ENCODE assay signal across 8 mouse cellular contexts in genomic region chr15:7811253-7811625, GRCm38 (mm10). TPM values are rescaled to one million over a fixed set of nuclear protein-coding genes. Genes with fewer than 3 reads are reported as not detected.
DNase-seq lines count a peak whose midpoint lies in the region; ATAC-seq and TF ChIP-seq lines count a peak whose summit lies in the region.

No protein-coding gene starts in this region.

- H3K4me2 ChIP-seq in embryonic facial prominence, embryonic 15.5 days (replicated peaks), result peak overlapping the region; percentile 95
- H3K4me2 ChIP-seq in stomach, embryonic 14.5 days (replicated peaks; ENCODE audit: low read depth, low read length), result peak overlapping the region; percentile 78

- H3K27ac ChIP-seq in left cerebral cortex, adult 2 months, result no peak overlapping the region
- peak overlapping the region; percentile 18; the same call in 1 of the 2 replicates for H3K27ac ChIP-seq in embryonic facial prominence, embryonic 15.5 days (replicated peaks)
- H3K27ac ChIP-seq in limb, embryonic 10.5 days, result peak overlapping the region; percentile 83
- H3K27ac ChIP-seq in stomach, embryonic 14.5 days (ENCODE audit: low read length), result peak overlapping the region; percentile 89

- peaks cover 58% of the 10 kb centered on the region for H3K4me1 ChIP-seq in embryonic facial prominence, embryonic 15.5 days
- H3K4me1 ChIP-seq in limb, embryonic 10.5 days, result peaks cover 64% of the 10 kb centered on the region
- H3K4me1 ChIP-seq in stomach, embryonic 14.5 days (ENCODE audit: control insufficient read depth, insufficient read depth, low read length), result peaks cover 13% of the 10 kb centered on the region; the same call in 1 of the 2 replicates

- H3K9ac ChIP-seq in embryonic facial prominence, embryonic 15.5 days, result peak overlapping the region; percentile 44
- peak overlapping the region; percentile 72 for H3K9ac ChIP-seq in stomach, embryonic 14.5 days (replicated peaks; ENCODE audit: low read depth, low read length)

- intact Hi-C loops in left cerebral cortex, adult 2 months (cut with DNase I), result loop anchor here (10.0 kb wide), 1 partner anchor 184 kb away; no protein-coding TSS in a partner anchor
- intact Hi-C loops in left cerebral cortex, postnatal 4 days (cut with DNase I), result loop anchor here (10.0 kb wide), 1 partner anchor 254 kb away; no protein-coding TSS in a partner anchor

- H3K36me3 ChIP-seq in embryonic facial prominence, embryonic 15.5 days, result no peaks in the 10 kb centered on the region
- no peaks in the 10 kb centered on the region for H3K36me3 ChIP-seq in limb, embryonic 10.5 days
- H3K36me3 ChIP-seq in stomach, embryonic 14.5 days (ENCODE audit: control insufficient read depth, insufficient read depth, low read length), result no peaks in the 10 kb centered on the region

- H3K27me3 ChIP-seq in embryonic facial prominence, embryonic 15.5 days, result peaks cover 84% of the 10 kb centered on the region
- peaks cover 100% of the 10 kb centered on the region for H3K27me3 ChIP-seq in limb, embryonic 10.5 days (ENCODE audit: low read depth, poor library complexity, severe bottlenecking)
- H3K27me3 ChIP-seq in stomach, embryonic 14.5 days (ENCODE audit: control insufficient read depth, insufficient read depth, low read length), result peaks cover 9% of the 10 kb centered on the region; the same call in 1 of the 2 replicates

- peak overlapping the region; percentile 44; the same call in 1 of the 2 replicates for H3K4me3 ChIP-seq in left cerebral cortex, adult 2 months
- H3K4me3 ChIP-seq in embryonic facial prominence, embryonic 15.5 days (replicated peaks), result peak overlapping the region; percentile 59
- H3K4me3 ChIP-seq in limb, embryonic 10.5 days, result peak overlapping the region; percentile 65
- H3K4me3 ChIP-seq in stomach, embryonic 14.5 days (ENCODE audit: low read depth, low read length), result peak overlapping the region; percentile 69

- H3K9me3 ChIP-seq in embryonic facial prominence, embryonic 15.5 days (replicated peaks), result no peaks in the 10 kb centered on the region
- no peaks in the 10 kb centered on the region for H3K9me3 ChIP-seq in limb, embryonic 10.5 days (replicated peaks)
- H3K9me3 ChIP-seq in stomach, embryonic 14.5 days (ENCODE audit: control insufficient read depth, low read depth, low read length), result no peaks in the 10 kb centered on the region

- no peak for ATAC-seq in embryonic facial prominence, embryonic 15.5 days (ENCODE audit: insufficient number of reproducible peaks, low FRiP score, low TSS enrichment, low read depth)
- ATAC-seq in stomach, embryonic 14.5 days (ENCODE audit: insufficient number of reproducible peaks, insufficient read depth, low FRiP score, low read depth), result no peak

- TF ChIP-seq CTCF in left cerebral cortex, adult 2 months (IDR thresholded peaks at IDR 0.05), result no peak

- no peak for DNase-seq in left cerebral cortex, adult 2 months (ENCODE audit: extremely low spot score in 1 of 2, low spot score in 2 of 2)
- DNase-seq in left cerebral cortex, postnatal 4 days, result no peak
- peak; percentile 66 for DNase-seq in limb, embryonic 10.5 days (ENCODE audit: low spot score)
- DNase-seq in adrenal gland, adult 8-10 months, result no peak
- DNase-seq in left cerebral cortex, adult 8-10 months (ENCODE audit: low spot score in 2 of 2), result no peak
- DNase-seq in urinary bladder, postnatal 10 days (ENCODE audit: low spot score), result no peak

- 4% methylated on average over 11 of the region's 11 CpGs for WGBS in embryonic facial prominence, embryonic 15.5 days
- 0% methylated on average over 11 of the region's 11 CpGs for WGBS in limb, embryonic 10.5 days
- WGBS in stomach, embryonic 14.5 days, result 4% methylated on average over 11 of the region's 11 CpGs

RNA-seq across cellular contexts. Expression of gene Gdnf, which starts 0.6 kb away (rescaled TPM):
- total RNA-seq in left cerebral cortex, adult 2 months (2021), result under 1 TPM; 0.09 to 0.30 TPM
- under 1 TPM; 0.36 to 0.40 TPM for total RNA-seq in left cerebral cortex, postnatal 4 days (2021)
- polyA plus RNA-seq in embryonic facial prominence, embryonic 15.5 days (2015; fragmentation: Nextera tagmentation; extraction: Ambion mirVana), result 1.1 and 1.3 TPM in 2 replicates
- polyA plus RNA-seq in limb, embryonic 10.5 days (2016; fragmentation: Nextera tagmentation; extraction: Ambion mirVana), result 1.3 and 1.6 TPM in 2 replicates
- polyA plus RNA-seq in stomach, embryonic 14.5 days (2014; fragmentation: Nextera tagmentation; extraction: Ambion mirVana), result 3.7 and 4.3 TPM in 2 replicates
- total RNA-seq in adrenal gland, adult 8-10 months (2022), result under 1 TPM; 0.12 to 0.75 (median 0.46) TPM
- total RNA-seq in left cerebral cortex, adult 8-10 months (2022), result under 1 TPM; 0.54 to 0.82 (median 0.70) TPM
